Mouse (Mus musculus): Measurements from ENCODE around the gene Anapc7. TPM values are rescaled to one million over a fixed set of nuclear protein-coding genes. Genes with fewer than 3 reads are reported as not detected.

The Anapc7 gene
- total RNA-seq, 2 experiments from 2014 or later: 27.6 to 28.1 TPM

- no peak for DNase-seq (ENCODE audit: extremely low spot score in 1 of 2, low spot score in 1 of 2)
These were observed 68.7 kb downstream of the Anapc7 start for GRCm38 (mm10) chr5:122490148-122490547.

GRCm38 (mm10) chr5:122491385-122491784, 69.9 kb downstream of the Anapc7 start:
- DNase-seq (ENCODE audit: extremely low spot score in 1 of 2, low spot score in 1 of 2): no peak

- no peak for DNase-seq (ENCODE audit: extremely low spot score in 1 of 2, low spot score in 1 of 2)
These were observed 71.5 kb downstream of the Anapc7 start for GRCm38 (mm10) chr5:122493035-122493434.

- DNase-seq (ENCODE audit: extremely low spot score in 1 of 2, low spot score in 1 of 2): no peak
These were observed 73.0 kb downstream of the Anapc7 start for GRCm38 (mm10) chr5:122494449-122494848.

Other genes starting within 250 kb of the Anapc7 start
- 1 to 10 TPM; 3.2 to 3.6 TPM for gene Hvcn1, start 214.9 kb upstream of the Anapc7 start, total RNA-seq (2021)
- 10 to 100 TPM; 11.8 to 12.3 TPM for gene Tctn1, start 157.2 kb upstream of the Anapc7 start, total RNA-seq (2021)
- gene Pptc7, start 137.3 kb upstream of the Anapc7 start, total RNA-seq (2021): 10 to 100 TPM; 36.5 to 42.5 TPM
- 1 to 10 TPM; 3.4 to 4.0 TPM for gene Rad9b, start 67.5 kb upstream of the Anapc7 start, total RNA-seq (2021)
- 100 to 1,000 TPM; 206 to 217 TPM for gene Vps29, start 67.3 kb upstream of the Anapc7 start, total RNA-seq (2021)
- 10 to 100 TPM; 26.4 to 28.2 TPM for gene Gpn3, start 49.8 kb upstream of the Anapc7 start, total RNA-seq (2021)
- gene Fam216a, start 49.3 kb upstream of the Anapc7 start, total RNA-seq (2021): 10 to 100 TPM; 73.8 to 78.8 TPM
- gene Arpc3, start 29.8 kb upstream of the Anapc7 start, total RNA-seq (2021): 100 to 1,000 TPM; 285 to 290 TPM
- gene Atp2a2, start 80.5 kb downstream of the Anapc7 start, total RNA-seq (2021): 100 to 1,000 TPM; 629 to 650 TPM
- 10 to 100 TPM; 34.5 to 37.4 TPM for gene Ift81, start 192.8 kb downstream of the Anapc7 start, total RNA-seq (2021)
- 10 to 100 TPM in 1 of 2 experiments, 1 to 10 TPM in 1; 7.0 to 10.8 TPM for gene P2rx7, start 222.2 kb downstream of the Anapc7 start, total RNA-seq (2021)

Measured in layer of hippocampus, postnatal 25 days (tissue).